Mouse (Mus musculus) midbrain, embryonic 15.5 days (tissue): ENCODE data around the gene Gpr27. TPM values are rescaled to one million over a fixed set of nuclear protein-coding genes. Genes with fewer than 3 reads are reported as not detected.

Experiments
- ATAC-seq: fragments of 200-750 bp; cut with Nextera tagmentation; replicated peaks from 2 replicates; pipeline ENCODE4 v1.8.0; 2017; ENCODE audit warnings: moderate TSS enrichment
- H3K27ac ChIP-seq: fragments of 300-500 bp; sonication (generic); 2 replicates; pipeline ENCODE4 v1.5.1; 2015; ENCODE audit warnings: mild to moderate bottlenecking, inconsistent platforms
- H3K27me3 ChIP-seq: fragments of 300-500 bp; sonication (generic); replicated peaks from 2 replicates; pipeline ENCODE4 v1.6.1; 2015; ENCODE audit warnings: inconsistent platforms
- H3K36me3 ChIP-seq: fragments of 300-500 bp; sonication (generic); replicated peaks from 2 replicates; pipeline ENCODE4 v1.6.1; 2015; ENCODE audit warnings: inconsistent platforms
- H3K4me1 ChIP-seq: fragments of 300-500 bp; sonication (generic); 2 replicates; pipeline ENCODE4 v1.6.1; 2015; ENCODE audit warnings: inconsistent platforms
- H3K4me2 ChIP-seq: fragments of 300-500 bp; sonication (generic); 2 replicates; pipeline ENCODE4 v1.6.1; 2015; ENCODE audit warnings: inconsistent platforms, mild to moderate bottlenecking, moderate library complexity
- H3K4me3 ChIP-seq: fragments of 300-500 bp; sonication (generic); 2 replicates; pipeline ENCODE4 v1.5.1; 2015; ENCODE audit warnings: mild to moderate bottlenecking, inconsistent platforms
- H3K9ac ChIP-seq: fragments of 300-500 bp; sonication (generic); 2 replicates; pipeline ENCODE4 v1.6.1; 2015; ENCODE audit warnings: mild to moderate bottlenecking, inconsistent platforms
- H3K9me3 ChIP-seq: fragments of 300-500 bp; sonication (generic); 2 replicates; pipeline ENCODE4 v1.6.1; 2016; ENCODE audit warnings: inconsistent platforms
- WGBS: fragments of 180-500 bp; shearing (Covaris S2); methylation state at CpG from one replicate; pipeline ENCODE4 v1.1.7; 2015; ENCODE audit warnings: mixed read lengths; 5-methylcytosine and 5-hydroxymethylcytosine counted together
- polyA plus RNA-seq: library from polyadenylated mRNA; unstranded; fragments of >200 nt; fragmentation: Nextera tagmentation; extraction: Ambion mirVana; gene quantifications from 2 replicates; pipeline ENCODE4 v1.2.1, GENCODE M21; 2015

Gene Gpr27
- polyA plus RNA-seq, result 21.4 and 24.6 TPM in 2 replicates

DNA sequence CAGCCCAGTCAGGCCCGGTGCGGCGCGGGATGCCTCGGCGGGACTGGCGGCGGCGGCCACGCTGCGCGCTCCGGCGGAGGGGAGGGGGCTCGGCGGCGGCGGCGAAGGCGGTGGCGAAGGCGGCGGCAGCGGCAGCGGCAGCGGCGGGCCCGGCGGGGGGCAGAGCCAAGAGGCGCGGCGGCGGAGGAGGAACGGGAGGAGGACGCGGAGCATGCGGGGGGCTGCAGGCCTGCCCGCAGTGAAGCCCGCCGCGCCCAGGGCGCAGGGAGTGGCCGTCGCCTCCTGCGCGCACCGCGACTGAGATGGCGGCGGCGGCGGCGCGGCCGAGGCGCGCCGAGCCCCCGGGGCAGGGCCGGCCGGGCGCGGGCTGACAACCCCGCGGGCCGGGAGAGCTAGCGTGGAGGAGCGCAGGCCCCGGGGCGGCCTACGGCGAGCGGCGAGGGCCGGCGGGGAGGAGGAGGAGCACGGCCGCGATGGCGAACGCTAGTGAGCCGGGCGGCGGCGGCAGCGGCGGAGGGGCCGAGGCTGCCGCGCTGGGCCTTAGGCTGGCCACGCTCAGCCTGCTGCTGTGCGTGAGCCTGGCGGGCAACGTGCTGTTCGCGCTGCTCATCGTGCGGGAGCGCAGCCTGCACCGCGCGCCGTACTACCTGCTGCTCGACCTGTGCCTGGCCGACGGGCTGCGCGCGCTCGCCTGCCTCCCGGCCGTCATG is at the start of gene Gpr27:
Gpr27 (plus strand) TSS at position 474 of the 710 bp plus-strand sequence.
- under 1% methylated on average over 94 of the region's 112 CpGs for WGBS
- Histone ChIP-seq H3K4me3 (peak within 1 kb of the TSS; percentile 85), H3K4me2 (peak within 1 kb of the TSS; percentile 88), H3K9me3 (no peaks in the 10 kb centered on the region), H3K27me3 (peaks cover 8% of the 10 kb centered on the region; the same call in 1 of the 2 replicates), H3K4me1 (peaks cover 35% of the 10 kb centered on the region), H3K36me3 (no peaks in the 10 kb centered on the region), H3K9ac (peak within 1 kb of the TSS; percentile 71), H3K27ac (peak within 1 kb of the TSS; percentile 95)
- ATAC-seq, result peak; percentile 89

DNA sequence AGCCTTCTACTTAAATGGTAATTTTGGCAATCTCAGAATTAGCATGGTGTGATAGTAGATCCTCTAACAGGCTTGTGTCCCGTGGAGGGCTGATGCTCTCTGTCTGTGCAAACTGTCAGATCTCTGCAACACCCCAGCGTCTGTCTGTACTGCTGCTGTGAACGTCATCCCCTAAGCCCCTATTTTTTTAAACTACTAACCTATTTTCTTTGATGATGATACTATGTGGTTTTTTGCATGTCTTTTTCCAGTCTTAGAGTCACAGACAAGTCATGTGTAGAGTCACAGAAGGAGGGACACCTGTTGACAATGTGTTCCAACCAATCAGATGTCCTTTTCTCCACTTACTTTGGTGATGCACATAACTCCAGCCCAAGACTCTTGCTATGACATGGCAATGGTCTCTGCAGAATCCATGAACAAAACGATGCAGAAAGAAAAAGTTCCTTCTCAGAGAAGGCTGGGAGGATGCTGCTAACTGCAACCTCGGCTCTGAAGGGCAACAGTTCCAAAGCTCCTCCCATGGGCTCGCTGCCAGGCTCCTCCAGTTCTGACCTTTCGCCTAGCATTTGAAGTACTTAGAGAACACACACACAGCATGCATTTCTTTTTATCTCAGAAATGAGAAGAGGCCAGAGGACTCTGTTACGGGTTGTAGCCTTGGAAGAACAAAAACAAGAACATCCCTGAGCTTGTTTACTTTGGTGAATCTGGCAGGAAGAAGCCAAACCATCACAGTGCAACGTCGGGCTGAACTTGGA is 48.9 kb upstream of the Gpr27 start:
- no peak overlapping the region for H3K4me3 ChIP-seq
- H3K9me3 ChIP-seq, result no peaks in the 10 kb centered on the region
- H3K4me1 ChIP-seq, result no peaks in the 10 kb centered on the region
- 56% methylated on average over 10 of the region's 10 CpGs for WGBS
- H3K9ac ChIP-seq, result no peak overlapping the region
- H3K27ac ChIP-seq, result no peak overlapping the region
- no peak for ATAC-seq
- H3K4me2 ChIP-seq, result no peak overlapping the region
- no peaks in the 10 kb centered on the region for H3K36me3 ChIP-seq
- H3K27me3 ChIP-seq, result no peaks in the 10 kb centered on the region

- Histone ChIP-seq H3K27me3 (no peaks in the 10 kb centered on the region), H3K4me2 (no peak overlapping the region), H3K9ac (no peak overlapping the region), H3K36me3 (no peaks in the 10 kb centered on the region), H3K27ac (no peak overlapping the region), H3K4me1 (no peaks in the 10 kb centered on the region), H3K9me3 (no peaks in the 10 kb centered on the region), H3K4me3 (no peak overlapping the region)
- ATAC-seq, result no peak
- WGBS, result 83% methylated on average over 5 of the region's 5 CpGs
These were observed 48.1 kb upstream of the Gpr27 start for GRCm38 (mm10) chr6:99644386-99644785.

- no peaks in the 10 kb centered on the region for H3K9me3 ChIP-seq
- H3K36me3 ChIP-seq, result no peaks in the 10 kb centered on the region
- H3K27ac ChIP-seq, result no peak overlapping the region
- H3K4me3 ChIP-seq, result no peak overlapping the region
- H3K4me1 ChIP-seq, result no peaks in the 10 kb centered on the region
- no peaks in the 10 kb centered on the region for H3K27me3 ChIP-seq
- 88% methylated on average over 5 of the region's 5 CpGs for WGBS
- no peak for ATAC-seq
- H3K4me2 ChIP-seq, result no peak overlapping the region
- H3K9ac ChIP-seq, result no peak overlapping the region
These were observed 47.6 kb upstream of the Gpr27 start for GRCm38 (mm10) chr6:99644876-99645275.

DNA sequence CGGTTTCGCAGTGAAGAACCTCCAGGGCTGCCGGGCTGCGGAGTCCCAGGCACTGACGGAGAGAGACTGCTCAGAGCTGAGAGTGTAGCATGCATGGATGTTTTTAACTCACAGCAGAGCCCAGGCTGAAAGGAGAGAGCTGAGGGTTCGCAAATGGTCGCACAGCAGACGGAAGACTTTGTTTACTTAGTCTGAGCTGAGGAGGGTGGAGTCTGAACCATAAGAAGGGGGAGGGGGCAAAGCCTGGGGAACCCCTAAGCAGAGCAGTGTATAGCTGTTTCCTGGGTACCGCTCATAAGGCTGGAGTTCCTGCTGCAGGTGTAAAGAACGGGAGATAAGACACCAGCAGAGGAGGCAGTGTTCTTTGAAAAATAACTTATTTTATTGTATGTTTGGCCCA is 46.1 kb upstream of the Gpr27 start:
- no peak overlapping the region for H3K4me2 ChIP-seq
- no peak overlapping the region for H3K9ac ChIP-seq
- no peak for ATAC-seq
- no peak overlapping the region for H3K27ac ChIP-seq
- no peaks in the 10 kb centered on the region for H3K27me3 ChIP-seq
- no peak overlapping the region for H3K4me3 ChIP-seq
- WGBS, result 66% methylated on average over 10 of the region's 10 CpGs
- no peaks in the 10 kb centered on the region for H3K9me3 ChIP-seq
- no peaks in the 10 kb centered on the region for H3K36me3 ChIP-seq
- H3K4me1 ChIP-seq, result no peaks in the 10 kb centered on the region

- no peaks in the 10 kb centered on the region for H3K9me3 ChIP-seq
- no peaks in the 10 kb centered on the region for H3K27me3 ChIP-seq
- 63% methylated on average over 2 of the region's 2 CpGs for WGBS
- peaks cover 4% of the 10 kb centered on the region; the same call in 1 of the 2 replicates for H3K4me1 ChIP-seq
- no peaks in the 10 kb centered on the region for H3K36me3 ChIP-seq
- no peak overlapping the region for H3K27ac ChIP-seq
- no peak overlapping the region for H3K4me2 ChIP-seq
- H3K9ac ChIP-seq, result no peak overlapping the region
- no peak for ATAC-seq
- no peak overlapping the region for H3K4me3 ChIP-seq
These were observed 43.2 kb upstream of the Gpr27 start for GRCm38 (mm10) chr6:99649307-99649706.

GRCm38 (mm10) chr6:99652341-99652740 is 40.1 kb upstream of the Gpr27 start:
- Histone ChIP-seq H3K4me3 (no peak overlapping the region), H3K9me3 (no peaks in the 10 kb centered on the region), H3K27ac (no peak overlapping the region), H3K9ac (no peak overlapping the region), H3K27me3 (no peaks in the 10 kb centered on the region), H3K4me2 (no peak overlapping the region), H3K36me3 (no peaks in the 10 kb centered on the region), H3K4me1 (peaks cover 10% of the 10 kb centered on the region)
- ATAC-seq, result 0 out of 2 replicates have a peak, but pooled peaks have one; percentile 21
- WGBS, result 63% methylated on average over 2 of the region's 2 CpGs

GRCm38 (mm10) chr6:99654343-99654742 is 38.1 kb upstream of the Gpr27 start:
- WGBS, result 50% methylated on average over 5 of the region's 5 CpGs

GRCm38 (mm10) chr6:99655488-99655887 is 37.0 kb upstream of the Gpr27 start:
- Histone ChIP-seq H3K27ac (no peak overlapping the region), H3K36me3 (no peaks in the 10 kb centered on the region), H3K4me3 (no peak overlapping the region), H3K9ac (no peak overlapping the region), H3K4me1 (peaks cover 18% of the 10 kb centered on the region), H3K27me3 (no peaks in the 10 kb centered on the region), H3K9me3 (no peaks in the 10 kb centered on the region), H3K4me2 (no peak overlapping the region)
- 45% methylated on average over 7 of the region's 7 CpGs for WGBS
- ATAC-seq, result no peak

More at GRCm38 (mm10) chr6:99654343-99654742, 38.1 kb upstream of the Gpr27 start:
- Histone ChIP-seq H3K4me1 (peaks cover 10% of the 10 kb centered on the region), H3K36me3 (no peaks in the 10 kb centered on the region), H3K27me3 (no peaks in the 10 kb centered on the region), H3K27ac (no peak overlapping the region), H3K4me3 (no peak overlapping the region), H3K4me2 (no peak overlapping the region), H3K9ac (no peak overlapping the region), H3K9me3 (no peaks in the 10 kb centered on the region)
- no peak for ATAC-seq

- Histone ChIP-seq H3K27me3 (no peaks in the 10 kb centered on the region), H3K4me2 (no peak overlapping the region), H3K9ac (no peak overlapping the region), H3K4me1 (peaks cover 24% of the 10 kb centered on the region), H3K4me3 (no peak overlapping the region), H3K9me3 (no peaks in the 10 kb centered on the region), H3K27ac (no peak overlapping the region), H3K36me3 (no peaks in the 10 kb centered on the region)
- 92% methylated on average over 2 of the region's 2 CpGs for WGBS
- ATAC-seq, result no peak
These were observed 36.4 kb upstream of the Gpr27 start for GRCm38 (mm10) chr6:99656088-99656487.

DNA sequence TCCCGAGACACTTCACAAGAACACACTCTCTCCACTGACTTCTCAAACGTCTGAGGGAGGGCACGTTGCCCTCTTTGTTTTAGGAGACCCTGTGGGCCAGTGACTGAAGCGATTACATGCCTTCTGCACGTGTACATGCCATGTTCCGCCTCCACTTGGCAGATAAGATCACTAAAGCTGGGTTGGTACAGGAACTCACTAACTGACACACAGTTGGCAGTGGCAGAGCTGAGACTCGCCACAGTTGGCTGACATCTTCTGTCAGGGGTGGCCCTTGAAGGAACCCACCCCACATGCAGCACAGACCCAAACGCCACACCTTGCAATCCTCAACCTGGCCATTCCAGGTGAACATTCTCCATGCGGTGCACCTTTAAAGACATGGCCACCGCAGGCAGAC is 33.9 kb upstream of the Gpr27 start:
- H3K4me1 ChIP-seq, result peaks cover 22% of the 10 kb centered on the region
- H3K9ac ChIP-seq, result no peak overlapping the region
- no peaks in the 10 kb centered on the region for H3K27me3 ChIP-seq
- H3K4me2 ChIP-seq, result no peak overlapping the region
- H3K36me3 ChIP-seq, result no peaks in the 10 kb centered on the region
- H3K27ac ChIP-seq, result no peak overlapping the region
- 86% methylated on average over 10 of the region's 10 CpGs for WGBS
- ATAC-seq, result no peak
- H3K9me3 ChIP-seq, result no peaks in the 10 kb centered on the region
- no peak overlapping the region for H3K4me3 ChIP-seq

DNA sequence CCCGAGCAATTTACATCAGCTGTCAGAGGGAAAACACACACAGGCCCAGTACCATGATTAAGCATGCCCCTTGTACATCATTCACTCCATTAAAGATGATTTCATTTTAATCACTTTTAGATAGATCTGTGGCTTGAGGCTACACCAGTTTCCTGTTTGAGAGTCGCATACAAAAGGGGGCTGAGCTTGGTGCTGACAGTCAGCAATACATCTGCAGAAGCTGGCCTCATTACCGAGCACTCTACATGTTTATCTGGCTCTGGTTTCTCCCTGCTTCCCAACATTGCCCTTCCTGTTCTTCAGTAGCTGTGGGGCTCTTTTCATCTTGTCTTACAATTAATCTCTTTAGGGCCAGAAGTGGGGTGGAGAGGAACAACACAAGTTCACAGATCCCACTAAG is 32.0 kb upstream of the Gpr27 start:
- Histone ChIP-seq H3K9me3 (no peaks in the 10 kb centered on the region), H3K4me3 (no peak overlapping the region), H3K27me3 (no peaks in the 10 kb centered on the region; the same call in 1 of the 2 replicates), H3K9ac (no peak overlapping the region), H3K4me2 (no peak overlapping the region), H3K27ac (peak overlapping the region; percentile 43; the same call in 1 of the 2 replicates), H3K4me1 (peaks cover 27% of the 10 kb centered on the region), H3K36me3 (no peaks in the 10 kb centered on the region)
- ATAC-seq, result peak; percentile 41; the same call in 1 of the 2 replicates
- WGBS, result 32% methylated on average over 3 of the region's 3 CpGs
